Mouse (Mus musculus) spleen, adult 2 months (tissue): Measurements from ENCODE around the gene Rpl13. TPM values are rescaled to one million over a fixed set of nuclear protein-coding genes. Genes with fewer than 3 reads are reported as not detected.

ENCODE experiments used
- DNase-seq, 2 experiments: peaks; one replicate each; pipeline versions ENCODE4 v3.0.0 to v3.0.0-alpha.2; 2012 to 2021; ENCODE audit warnings: low spot score in 2 of 2, low read depth in 1 of 2
- H3K27ac ChIP-seq: fragments of 200-500 bp; 2 replicates; pipeline ENCODE4 v1.5.1; 2012; ENCODE audit warnings: low read length, inconsistent platforms; ENCODE audit not compliant: insufficient read depth
- H3K27me3 ChIP-seq: fragments of 200-500 bp; 2 replicates; pipeline ENCODE4 v1.6.1; 2012; ENCODE audit warnings: mild to moderate bottlenecking, moderate library complexity, low read length, inconsistent platforms; ENCODE audit not compliant: control insufficient read depth, insufficient read depth
- H3K36me3 ChIP-seq: fragments of 200-500 bp; 2 replicates; pipeline ENCODE4 v1.6.1; 2012; ENCODE audit warnings: mild to moderate bottlenecking, low read length, inconsistent platforms; ENCODE audit not compliant: control insufficient read depth, insufficient read depth
- H3K4me1 ChIP-seq: fragments of 200-500 bp; 2 replicates; pipeline ENCODE4 v1.6.1; 2011; ENCODE audit warnings: inconsistent platforms; ENCODE audit not compliant: control insufficient read depth, insufficient read depth, insufficient read length
- H3K4me3 ChIP-seq: fragments of 200-500 bp; 2 replicates; pipeline ENCODE4 v1.5.1; 2011; ENCODE audit warnings: mild to moderate bottlenecking, inconsistent platforms; ENCODE audit not compliant: insufficient read depth, insufficient read length; ENCODE audit errors: extremely low read depth
- CTCF ChIP-seq: fragments of 200-500 bp; IDR thresholded peaks from 2 replicates; pipeline ENCODE4 v1.5.1; 2011; ENCODE audit warnings: mild to moderate bottlenecking, inconsistent platforms; ENCODE audit not compliant: insufficient read depth, insufficient read length, insufficient replicate concordance; ENCODE audit errors: extremely low read depth
- POLR2A ChIP-seq: fragments of 200-500 bp; IDR thresholded peaks from 2 replicates; pipeline ENCODE4 v1.6.1; 2011; ENCODE audit warnings: low read depth, low read length, inconsistent platforms
- WGBS: fragments of 180-500 bp; shearing (Covaris S2); methylation state at CpG from one replicate; pipeline ENCODE4 v1.1.7; 2018; 5-methylcytosine and 5-hydroxymethylcytosine counted together
- polyA plus RNA-seq: library from polyadenylated mRNA; depleted of rRNA; stranded (reverse); fragments of >200 nt; gene quantifications from 2 replicates; pipeline ENCODE4 v1.2.3, GENCODE M21; 2012

Rpl13 gene
- polyA plus RNA-seq, 1 experiment, result 2,207 TPM

- DNase-seq, result no peak
- H3K4me3 ChIP-seq, result peak within 1 kb of the TSS; percentile 42
- 2% methylated on average over 51 of the region's 51 CpGs for WGBS
- no peak for TF ChIP-seq POLR2A
- TF ChIP-seq CTCF, result no peak
- no peaks in the 10 kb centered on the region for H3K36me3 ChIP-seq
- peaks cover 22% of the 10 kb centered on the region for H3K27me3 ChIP-seq
- no peak within 1 kb of the TSS for H3K27ac ChIP-seq
- H3K4me1 ChIP-seq, result peaks cover 10% of the 10 kb centered on the region
Observed at GRCm38 (mm10) chr8:123117127-123117731, 15.1 kb downstream of the Rpl13 start, which contains the start of gene Cpne7. Gene Cpne7, plus strand, starts transcription at chr8:123117374.

DNA sequence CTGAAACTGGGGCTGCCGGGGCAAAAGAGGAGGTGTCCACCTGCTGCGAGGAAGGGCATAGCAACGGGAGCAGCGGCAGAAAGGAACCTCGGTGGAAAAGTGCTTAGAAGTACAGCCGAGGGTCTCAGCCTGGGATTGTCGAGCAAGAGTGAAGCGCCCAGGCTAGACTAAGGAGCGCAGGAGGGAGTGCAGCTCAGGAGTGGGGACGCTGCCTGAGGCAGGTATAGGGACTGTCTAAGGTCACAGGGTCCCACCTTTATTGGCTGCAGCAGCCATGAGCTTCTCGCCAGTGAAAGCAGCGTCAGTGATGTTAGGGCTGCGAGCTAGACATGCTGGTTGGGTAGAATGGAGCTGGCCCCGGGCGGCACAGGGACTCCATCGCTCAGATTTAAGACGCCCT, 15.6 kb downstream of the Rpl13 start:
- Histone ChIP-seq H3K4me1 (peaks cover 10% of the 10 kb centered on the region), H3K36me3 (no peaks in the 10 kb centered on the region), H3K27me3 (peaks cover 22% of the 10 kb centered on the region), H3K27ac (no peak overlapping the region), H3K4me3 (peak overlapping the region; percentile 42; the same call in 1 of the 2 replicates)
- no peak for TF ChIP-seq CTCF
- no peak for TF ChIP-seq POLR2A
- no peak for DNase-seq
- WGBS, result 7% methylated on average over 17 of the region's 17 CpGs

GRCm38 (mm10) chr8:123122059-123122458, 19.9 kb downstream of the Rpl13 start:
- DNase-seq, result no peak
- TF ChIP-seq CTCF (no peak), POLR2A (no peak)
- peaks cover 10% of the 10 kb centered on the region for H3K4me1 ChIP-seq
- 69% methylated on average over 9 of the region's 9 CpGs for WGBS
- no peak overlapping the region for H3K4me3 ChIP-seq
- H3K36me3 ChIP-seq, result no peaks in the 10 kb centered on the region
- H3K27ac ChIP-seq, result no peak overlapping the region
- peaks cover 14% of the 10 kb centered on the region for H3K27me3 ChIP-seq

DNA sequence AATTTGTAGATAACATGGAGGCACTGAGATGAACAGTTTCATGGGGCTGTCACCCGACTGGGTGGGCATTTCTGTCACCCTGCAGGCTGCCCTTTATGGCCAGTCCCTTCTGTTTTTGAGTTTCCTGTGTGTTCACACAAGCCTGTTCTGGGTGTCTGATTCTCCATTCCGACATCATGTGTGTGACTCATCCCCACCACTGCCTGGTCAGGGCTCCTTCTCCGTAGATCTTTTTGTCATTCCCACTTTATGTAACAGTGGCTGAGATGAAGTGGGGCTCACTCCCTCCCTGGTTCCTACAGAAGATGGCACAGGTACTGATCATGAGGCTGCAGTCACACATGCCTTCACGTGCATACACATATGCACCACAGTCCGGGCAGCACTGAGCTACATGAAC, 20.5 kb downstream of the Rpl13 start:
- no peak for TF ChIP-seq CTCF
- TF ChIP-seq POLR2A, result no peak
- DNase-seq, result no peak
- no peaks in the 10 kb centered on the region for H3K36me3 ChIP-seq
- 83% methylated on average over 5 of the region's 5 CpGs for WGBS
- H3K27me3 ChIP-seq, result peaks cover 8% of the 10 kb centered on the region
- peaks cover 4% of the 10 kb centered on the region; the same call in 1 of the 2 replicates for H3K4me1 ChIP-seq
- no peak overlapping the region for H3K4me3 ChIP-seq
- H3K27ac ChIP-seq, result no peak overlapping the region

DNA sequence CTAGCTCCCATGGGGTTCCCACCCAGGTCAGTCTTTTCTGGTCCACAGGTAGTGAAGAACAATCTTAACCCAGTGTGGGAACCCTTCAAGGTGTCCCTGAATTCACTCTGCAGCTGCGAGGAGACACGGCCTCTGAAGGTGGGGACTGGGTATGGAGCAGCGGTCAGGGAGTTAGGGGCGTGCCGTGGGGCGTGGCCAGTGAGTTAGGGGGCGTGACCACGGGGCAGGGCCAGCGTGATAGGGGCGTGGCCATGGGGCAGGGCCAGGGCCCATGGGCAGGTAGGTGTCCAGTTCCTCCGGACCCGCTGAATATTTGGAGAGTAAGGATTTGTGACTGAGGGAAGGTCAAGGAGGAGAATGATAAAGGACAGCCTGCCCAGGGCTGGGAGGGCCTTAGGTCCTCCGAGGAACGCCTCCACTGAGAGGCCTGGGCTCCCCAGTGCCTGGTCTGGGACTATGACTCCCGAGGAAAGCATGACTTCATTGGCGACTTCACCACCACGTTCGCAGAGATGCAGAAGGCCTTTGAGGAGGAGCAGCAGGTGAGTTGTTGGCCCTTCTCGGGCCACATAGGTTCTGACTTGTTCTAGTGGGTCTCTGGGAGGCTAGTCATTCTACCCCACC, 24.2 kb downstream of the Rpl13 start:
- 23% methylated on average over 19 of the region's 19 CpGs for WGBS
- Histone ChIP-seq H3K36me3 (no peaks in the 10 kb centered on the region), H3K4me3 (no peak overlapping the region), H3K4me1 (no peaks in the 10 kb centered on the region), H3K27ac (no peak overlapping the region), H3K27me3 (no peaks in the 10 kb centered on the region)
- TF ChIP-seq CTCF (no peak), POLR2A (no peak)
- DNase-seq, result no peak

DNA sequence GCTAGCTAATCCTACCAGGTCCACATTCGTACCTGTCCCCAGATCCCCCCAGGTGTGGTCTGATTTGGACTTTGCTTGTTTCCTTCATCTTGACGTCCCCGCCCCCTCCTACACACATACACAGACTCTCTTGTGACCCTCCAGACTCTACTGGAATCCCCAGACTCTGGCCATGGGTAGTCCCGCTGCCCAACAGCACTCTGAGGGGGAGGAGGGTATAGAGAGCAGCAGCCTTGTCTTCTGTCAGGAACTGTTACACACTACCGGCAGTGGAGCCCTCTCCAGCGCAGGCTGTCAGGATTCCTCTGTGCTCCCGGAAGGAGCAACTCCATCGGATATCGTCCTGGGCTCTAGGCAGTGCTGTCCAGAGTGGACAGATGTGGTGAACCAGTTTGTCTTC, 28.9 kb downstream of the Rpl13 start:
- no peak for TF ChIP-seq CTCF
- TF ChIP-seq POLR2A, result no peak
- DNase-seq, result no peak
- WGBS, result 48% methylated on average over 9 of the region's 9 CpGs
- H3K4me1 ChIP-seq, result no peaks in the 10 kb centered on the region
- H3K4me3 ChIP-seq, result no peak overlapping the region
- no peaks in the 10 kb centered on the region for H3K27me3 ChIP-seq
- no peak overlapping the region for H3K27ac ChIP-seq
- no peaks in the 10 kb centered on the region for H3K36me3 ChIP-seq

- WGBS, result 91% methylated on average over 2 of the region's 2 CpGs
- TF ChIP-seq CTCF (no peak), POLR2A (no peak)
- Histone ChIP-seq H3K27me3 (no peaks in the 10 kb centered on the region), H3K4me3 (no peak overlapping the region), H3K36me3 (no peaks in the 10 kb centered on the region), H3K4me1 (no peaks in the 10 kb centered on the region), H3K27ac (no peak overlapping the region)
- DNase-seq, result no peak
Observed at GRCm38 (mm10) chr8:123132953-123133352, 30.8 kb downstream of the Rpl13 start.
